Mouse (Mus musculus) thymus, adult 2 months (tissue): ENCODE results near the gene Sept10. TPM values are rescaled to one million over a fixed set of nuclear protein-coding genes. Genes with fewer than 3 reads are reported as not detected.
"Not testable (repeated sequence)": the region's sequence is repeated elsewhere in the genome, so short reads cannot be mapped to it uniquely, and the experiment has no call there.

Experiments used
- DNase-seq: peaks from one replicate; pipeline ENCODE4 v3.0.0; 2021
- H3K27ac ChIP-seq: fragments of 200-500 bp; 2 replicates; pipeline ENCODE4 v1.5.1; 2012; ENCODE audit warnings: low read length, control low read depth; ENCODE audit not compliant: control insufficient read depth, insufficient read depth
- H3K27me3 ChIP-seq: fragments of 200-500 bp; 2 replicates; pipeline ENCODE4 v1.6.1; 2012; ENCODE audit warnings: mild to moderate bottlenecking, low read length, moderate library complexity, mixed read lengths; ENCODE audit not compliant: control insufficient read depth, insufficient read depth
- H3K36me3 ChIP-seq: fragments of 200-500 bp; 2 replicates; pipeline ENCODE4 v1.6.1; 2012; ENCODE audit warnings: mild to moderate bottlenecking, low read length, moderate library complexity; ENCODE audit not compliant: control insufficient read depth, insufficient read depth
- H3K4me1 ChIP-seq: fragments of 200-500 bp; replicated peaks from 2 replicates; pipeline ENCODE4 v1.6.1; 2012; ENCODE audit warnings: low read length; ENCODE audit not compliant: control insufficient read depth, insufficient read depth
- H3K4me3 ChIP-seq: fragments of 200-500 bp; 2 replicates; pipeline ENCODE4 v1.5.1; 2012; ENCODE audit warnings: mild to moderate bottlenecking, low read length, control low read depth, moderate library complexity; ENCODE audit not compliant: control insufficient read depth, insufficient read depth
- CTCF ChIP-seq: fragments of 200-500 bp; IDR thresholded peaks from 2 replicates; pipeline ENCODE4 v1.5.1; 2012; ENCODE audit warnings: mild to moderate bottlenecking, control low read depth, low read length, moderate library complexity, borderline replicate concordance; ENCODE audit not compliant: control insufficient read depth, poor library complexity, insufficient read depth; ENCODE audit errors: extremely low read depth
- POLR2A ChIP-seq: fragments of 200-500 bp; IDR thresholded peaks from 2 replicates; pipeline ENCODE4 v1.6.1; 2012; ENCODE audit warnings: mild to moderate bottlenecking, low read length, control low read depth, moderate library complexity; ENCODE audit not compliant: control insufficient read depth, poor library complexity, insufficient read depth; ENCODE audit errors: extremely low read depth
- WGBS: fragments of 180-500 bp; shearing (Covaris S2); methylation state at CpG from one replicate; pipeline ENCODE4 v1.1.7; 2018; 5-methylcytosine and 5-hydroxymethylcytosine counted together
- polyA plus RNA-seq: library from polyadenylated mRNA; depleted of rRNA; stranded (reverse); fragments of >200 nt; gene quantifications from 2 replicates; pipeline ENCODE4 v1.2.3, GENCODE M21; 2012; rRNA removed

Sept10 gene
- polyA plus RNA-seq, 1 experiment = 3.1 TPM

DNA sequence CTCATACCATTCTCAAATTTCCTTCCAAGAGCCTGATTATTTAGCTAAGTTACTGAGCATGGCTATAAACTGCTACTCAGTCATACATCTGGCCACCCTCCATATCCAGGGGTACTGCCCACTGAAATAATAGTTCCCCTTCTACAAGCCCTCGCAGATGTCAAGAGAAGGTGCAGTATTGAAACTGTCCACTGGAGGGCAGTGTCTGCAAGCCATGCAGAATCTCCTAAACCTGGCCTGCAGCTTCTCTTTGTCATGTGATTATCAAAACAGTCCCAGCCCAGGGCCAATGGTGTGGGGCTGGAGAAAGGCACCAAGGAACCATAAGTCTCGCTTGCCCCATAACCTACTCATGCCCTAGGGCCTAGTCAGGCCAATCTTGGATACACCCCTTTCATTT lies 112.6 kb downstream of the Sept10 start:
- no peaks in the 10 kb centered on the region for H3K4me1 ChIP-seq
- TF ChIP-seq POLR2A (no peak), CTCF (no peak)
- no peak overlapping the region for H3K4me3 ChIP-seq
- H3K36me3 ChIP-seq = no peaks in the 10 kb centered on the region
- H3K27ac ChIP-seq = no peak overlapping the region
- no peaks in the 10 kb centered on the region for H3K27me3 ChIP-seq
- WGBS = 12% methylated on average over 2 of the region's 2 CpGs
- DNase-seq = peak; percentile 65

DNA sequence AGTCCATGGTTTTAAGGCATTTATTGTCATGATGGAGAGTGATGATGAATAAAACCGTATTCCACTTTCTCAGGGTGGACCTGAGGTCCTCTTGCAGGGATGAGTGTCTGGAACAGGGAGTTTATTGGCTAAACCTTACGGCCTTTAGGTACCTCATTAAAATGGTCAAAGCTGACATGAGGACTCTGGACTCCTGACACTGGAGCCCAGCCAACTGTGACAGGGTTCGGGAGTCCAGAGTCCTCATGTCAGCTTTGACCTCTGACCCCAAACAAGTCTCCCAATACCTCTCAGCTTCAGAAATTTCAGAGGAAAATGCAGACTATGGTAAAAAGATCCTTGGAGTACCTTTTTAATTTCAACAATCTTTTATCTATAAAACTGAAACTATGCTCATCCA lies 115.0 kb downstream of the Sept10 start:
- H3K4me3 ChIP-seq = no peak overlapping the region
- DNase-seq = no peak
- no peak overlapping the region for H3K27ac ChIP-seq
- no peaks in the 10 kb centered on the region for H3K36me3 ChIP-seq
- 92% methylated on average over 3 of the region's 3 CpGs for WGBS
- no peak for TF ChIP-seq CTCF
- no peak for TF ChIP-seq POLR2A
- H3K27me3 ChIP-seq = no peaks in the 10 kb centered on the region
- no peaks in the 10 kb centered on the region for H3K4me1 ChIP-seq

DNA sequence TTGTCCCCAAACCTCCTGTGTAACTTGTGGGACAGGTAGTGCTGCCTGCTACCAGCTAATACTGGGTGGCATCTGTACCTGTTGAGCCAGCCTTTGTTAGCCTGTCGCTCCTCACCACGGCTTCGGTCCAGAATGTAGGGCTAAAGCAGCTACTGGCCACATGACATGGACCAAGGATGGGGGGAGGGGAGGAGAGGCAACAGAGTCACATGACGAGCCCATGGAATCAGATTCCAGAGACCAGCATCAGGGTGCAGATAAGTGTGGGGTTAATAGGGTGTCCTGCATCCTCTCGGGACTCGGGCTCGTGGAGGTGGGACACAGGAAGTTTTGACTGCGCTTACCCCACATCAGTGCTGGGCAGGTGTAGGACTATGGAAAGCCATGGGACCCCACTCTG lies 115.8 kb downstream of the Sept10 start:
- 90% methylated on average over 8 of the region's 8 CpGs for WGBS
- Histone ChIP-seq H3K36me3 (no peaks in the 10 kb centered on the region), H3K27me3 (no peaks in the 10 kb centered on the region), H3K4me1 (no peaks in the 10 kb centered on the region), H3K4me3 (no peak overlapping the region), H3K27ac (no peak overlapping the region)
- TF ChIP-seq POLR2A = no peak
- no peak for TF ChIP-seq CTCF
- no peak for DNase-seq

DNA sequence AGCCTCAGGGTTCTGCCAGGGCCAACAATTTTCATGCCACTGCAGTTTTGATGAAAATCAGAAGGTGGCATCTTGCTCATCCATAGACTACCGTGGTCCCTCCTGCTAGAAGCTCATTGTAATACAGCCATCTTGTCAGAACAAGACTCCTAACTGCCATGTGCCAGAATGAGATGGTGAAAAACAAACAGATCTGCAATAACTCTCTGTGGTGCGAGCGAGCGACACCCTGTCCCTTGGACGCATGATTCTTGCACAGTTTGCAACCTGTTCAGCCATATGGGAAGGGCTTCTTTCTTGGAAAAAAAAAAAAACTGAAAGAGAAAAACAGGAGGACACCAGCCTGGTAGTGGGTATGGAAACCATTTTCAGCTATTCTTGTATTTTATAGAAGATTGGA lies 117.0 kb downstream of the Sept10 start:
- no peaks in the 10 kb centered on the region for H3K36me3 ChIP-seq
- H3K4me1 ChIP-seq = no peaks in the 10 kb centered on the region
- H3K4me3 ChIP-seq = no peak overlapping the region
- no peak overlapping the region for H3K27ac ChIP-seq
- no peaks in the 10 kb centered on the region for H3K27me3 ChIP-seq
- DNase-seq = no peak
- TF ChIP-seq POLR2A (no peak), CTCF (no peak)
- 93% methylated on average over 5 of the region's 5 CpGs for WGBS

DNA sequence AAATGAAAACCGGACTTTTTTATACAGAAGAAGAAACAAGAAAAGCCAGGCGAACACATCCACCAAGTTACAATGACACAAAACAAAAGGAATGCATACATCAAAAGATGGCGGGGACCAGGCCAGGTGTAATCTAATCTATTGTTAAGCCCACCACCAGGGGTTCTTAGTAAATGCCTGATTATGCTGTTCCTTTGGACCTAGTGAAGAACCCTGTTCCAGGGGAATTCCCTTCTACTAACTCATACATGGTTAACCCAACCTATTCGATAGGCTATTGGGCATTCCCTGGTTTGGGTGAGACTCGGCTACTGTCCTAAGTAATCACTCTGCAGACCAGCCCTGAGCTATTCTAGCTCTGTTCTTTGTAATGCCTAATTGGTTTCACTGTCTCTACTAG lies 118.6 kb downstream of the Sept10 start:
- DNase-seq, H3K27ac ChIP-seq, H3K27me3 ChIP-seq, H3K36me3 ChIP-seq, H3K4me3 ChIP-seq, H3K4me1 ChIP-seq: not testable (repeated sequence)
- WGBS = 99% methylated on average over 5 of the region's 5 CpGs

DNA sequence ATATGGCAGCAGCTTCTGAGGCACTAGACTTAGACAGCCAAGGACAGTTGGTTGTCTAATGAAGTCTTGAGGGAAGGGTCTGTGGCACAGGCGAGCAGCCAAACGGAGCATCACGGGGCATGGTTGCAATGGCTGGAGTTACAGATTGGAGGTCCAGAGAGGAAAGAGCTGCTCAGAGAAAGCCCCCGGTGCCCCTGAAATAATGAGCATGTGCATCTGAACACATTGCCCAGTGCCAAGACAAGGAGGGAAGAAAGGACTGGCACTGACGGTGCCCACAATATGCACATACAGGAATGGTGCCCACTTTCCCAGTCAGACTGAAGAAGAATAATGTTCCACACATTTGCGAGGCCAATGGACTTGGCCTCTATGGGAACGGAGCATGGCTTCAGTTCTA lies 129.7 kb downstream of the Sept10 start:
- no peak for DNase-seq
- H3K27ac ChIP-seq = no peak overlapping the region
- TF ChIP-seq CTCF (no peak), POLR2A (no peak)
- H3K4me3 ChIP-seq = no peak overlapping the region
- 96% methylated on average over 7 of the region's 7 CpGs for WGBS
- H3K27me3 ChIP-seq = no peaks in the 10 kb centered on the region
- H3K36me3 ChIP-seq = no peaks in the 10 kb centered on the region
- H3K4me1 ChIP-seq = no peaks in the 10 kb centered on the region

Other genes with a start within 250 kb of the Sept10 start
- gene Sowahc, start 106 bp upstream of the Sept10 start, polyA plus RNA-seq = 2.4 and 2.6 TPM in 2 replicates
- gene P4ha1, start 101.4 kb upstream of the Sept10 start, polyA plus RNA-seq = 10.6 and 11.0 TPM in 2 replicates
- 9.7 and 11.5 TPM in 2 replicates for gene Gm10273, start 173.8 kb upstream of the Sept10 start, polyA plus RNA-seq
- 0.23 TPM in 1 of 2 replicates, not detected in the other for gene Pla2g12b, start 181.8 kb upstream of the Sept10 start, polyA plus RNA-seq
- 0.18 and 0.35 TPM in 2 replicates for gene Oit3, start 219.9 kb upstream of the Sept10 start, polyA plus RNA-seq